Mouse (Mus musculus) kidney, postnatal 10 days (tissue): ENCODE results near the gene Gm20605.
"Not testable (repeated sequence)": the region's sequence is repeated elsewhere in the genome, so short reads cannot be mapped to it uniquely, and the experiment has no call there.

Experiments
- DNase-seq: peaks from one replicate; pipeline ENCODE4 v3.0.0; 2021; ENCODE audit warnings: mixed read lengths

Gene Gm20605

GRCm38 (mm10) chr5:137613550-137613949 is 15.4 kb upstream of the Gm20605 start, which contains the start of gene Pcolce:
Pcolce (minus strand) TSS chr5:137613784.
- peak; percentile 47 for DNase-seq

DNA sequence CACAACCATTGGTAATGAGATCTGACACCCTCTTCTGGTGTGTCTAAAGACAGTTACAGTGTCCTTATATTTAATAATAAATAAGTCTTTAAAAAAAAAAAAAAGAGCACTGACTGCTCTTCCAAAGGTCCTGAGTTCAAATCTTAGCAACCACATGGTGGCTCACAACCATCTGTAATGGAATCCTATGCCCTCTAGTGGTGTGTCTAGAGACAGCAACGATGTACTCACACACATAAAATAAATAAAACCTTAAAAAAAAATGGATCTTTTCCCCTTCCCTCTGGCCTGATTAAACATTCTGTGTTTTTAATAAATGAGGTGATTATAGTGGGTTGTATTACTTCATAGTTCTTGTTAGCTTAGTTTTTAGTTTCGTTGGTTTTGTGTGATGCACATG is 14.1 kb upstream of the Gm20605 start:
- not testable (repeated sequence) for DNase-seq

GRCm38 (mm10) chr5:137615347-137615746 is 13.6 kb upstream of the Gm20605 start:
- no peak for DNase-seq

DNA sequence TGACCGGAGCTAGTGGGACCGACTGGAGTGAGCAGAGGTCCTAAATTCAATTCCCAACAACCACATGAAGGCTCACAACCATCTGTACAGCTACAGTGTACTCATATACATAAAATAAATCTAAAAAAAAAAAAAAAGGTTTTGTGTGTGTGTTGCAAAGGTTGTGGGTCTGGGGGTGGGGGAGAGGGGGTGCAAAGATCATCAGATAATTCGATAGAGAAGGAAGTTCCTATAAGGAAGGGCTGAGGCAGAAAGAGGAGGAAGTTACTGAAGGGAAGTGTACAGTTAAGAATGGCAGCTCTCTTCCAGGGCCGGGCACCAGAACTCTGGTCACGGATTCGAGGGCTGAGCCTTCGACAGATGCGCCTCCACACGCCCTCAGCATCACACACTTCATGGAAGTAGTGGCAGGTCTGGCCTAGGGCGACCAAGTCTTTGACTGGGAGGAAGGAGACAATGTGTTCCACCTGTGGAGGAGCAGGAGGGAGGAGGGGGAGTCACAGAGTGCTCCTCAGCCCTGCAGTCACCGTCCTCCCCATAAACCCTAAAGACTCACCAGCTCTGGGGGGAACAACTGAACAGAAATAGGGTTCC is 4.9 kb upstream of the Gm20605 start:
- DNase-seq, result no peak

- peak; percentile 52 for DNase-seq
Measured at GRCm38 (mm10) chr5:137627991-137628390, 984 bp upstream of the Gm20605 start.

DNA sequence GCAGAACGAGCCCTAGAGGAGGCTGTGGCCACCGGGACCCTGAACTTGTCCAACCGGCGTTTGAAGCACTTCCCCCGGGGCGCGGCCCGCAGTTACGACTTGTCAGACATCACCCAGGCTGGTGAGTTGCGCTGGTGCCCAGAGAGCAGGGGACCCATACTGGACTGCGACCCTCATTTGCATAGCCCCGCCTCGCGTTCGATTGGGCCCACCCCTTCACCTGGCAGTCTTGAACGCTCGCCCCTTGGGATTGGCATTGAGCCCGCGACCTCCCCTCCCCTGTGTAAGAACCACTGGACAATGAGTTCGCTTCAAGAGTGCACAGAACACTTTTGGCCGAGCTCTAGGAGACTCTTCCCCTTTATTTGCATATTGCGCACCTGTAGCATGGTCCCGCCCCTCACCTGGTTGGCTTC is 339 bp downstream of the Gm20605 start:
- DNase-seq, result peak; percentile 88

DNA sequence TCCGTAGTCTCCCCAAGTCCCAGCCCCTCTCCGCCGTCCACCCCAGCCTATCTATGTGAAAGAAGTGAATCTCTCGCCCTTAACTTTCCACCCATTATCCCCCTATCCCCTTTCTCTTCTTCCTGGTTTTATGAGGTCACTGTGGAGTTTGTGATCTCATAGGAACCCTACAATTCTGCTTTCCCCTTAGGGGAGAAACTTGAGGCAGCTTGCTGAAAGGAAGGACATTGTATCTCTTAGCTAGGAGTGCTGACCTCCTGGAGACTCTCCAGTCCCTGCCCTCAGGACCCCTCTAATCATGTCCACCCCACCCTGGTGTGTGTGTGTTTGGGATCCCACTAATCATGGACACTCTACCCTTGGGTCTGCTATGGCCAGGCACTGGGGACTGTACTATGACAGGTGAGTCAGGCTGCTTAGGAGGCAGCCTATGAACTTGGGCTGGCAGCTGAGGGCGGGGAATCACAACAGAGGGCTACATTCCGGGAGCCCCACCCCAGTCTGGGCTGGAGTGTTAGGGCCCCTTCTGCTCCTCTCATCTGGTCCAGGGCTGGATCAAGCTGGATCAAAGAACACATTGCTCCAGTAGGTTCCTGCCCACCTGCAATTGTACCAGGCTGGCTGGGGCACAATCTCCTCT is 1.1 kb downstream of the Gm20605 start:
- peak; percentile 78 for DNase-seq

DNA sequence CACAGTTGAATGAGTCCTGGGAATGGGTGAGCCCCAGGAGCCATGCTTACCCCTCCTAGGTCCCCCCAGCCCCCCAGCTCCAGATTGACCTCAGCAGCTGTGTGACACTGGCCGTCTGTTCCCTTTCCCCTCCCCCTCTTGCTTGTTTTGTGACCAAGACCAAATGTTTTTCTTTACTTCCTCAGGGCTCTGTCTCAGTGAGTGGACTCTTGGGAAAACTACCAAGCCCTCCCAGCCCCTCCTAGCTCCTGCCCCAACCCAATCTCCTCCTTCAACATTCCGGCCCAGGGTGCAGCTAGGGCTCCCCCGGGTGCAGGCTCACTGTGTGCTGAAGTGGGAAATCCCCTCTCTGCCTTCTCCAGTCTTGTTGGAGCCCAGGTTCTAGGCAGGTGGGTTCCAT is 1.6 kb downstream of the Gm20605 start:
- DNase-seq, result peak; percentile 77

DNA sequence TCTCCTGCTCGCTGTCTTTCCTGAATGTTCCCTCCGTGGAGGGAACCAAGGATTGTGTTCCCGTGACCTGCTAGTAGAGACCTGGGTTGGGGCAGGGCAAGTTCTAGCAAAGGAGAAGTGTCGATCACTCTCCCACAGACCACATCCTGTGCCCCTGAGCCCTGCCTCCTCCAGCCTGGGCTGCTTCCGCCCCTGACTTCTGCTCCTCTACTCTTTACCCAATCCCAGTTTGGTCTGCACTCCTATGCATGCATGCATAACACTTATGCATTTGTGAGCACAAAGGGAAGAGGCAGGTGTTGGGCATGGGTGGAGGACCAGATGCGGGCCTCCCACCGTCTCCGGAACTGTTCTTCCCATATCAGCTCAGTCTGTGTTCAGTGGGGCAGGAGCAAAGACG is 2.2 kb downstream of the Gm20605 start:
- DNase-seq, result peak; percentile 67

- no peak for DNase-seq
Measured at GRCm38 (mm10) chr5:137631591-137631990, 2.6 kb downstream of the Gm20605 start.

- no peak for DNase-seq
Measured at GRCm38 (mm10) chr5:137633397-137634084, 4.6 kb downstream of the Gm20605 start.

- DNase-seq, result no peak
Measured at GRCm38 (mm10) chr5:137639472-137639871, 10.5 kb downstream of the Gm20605 start.

DNA sequence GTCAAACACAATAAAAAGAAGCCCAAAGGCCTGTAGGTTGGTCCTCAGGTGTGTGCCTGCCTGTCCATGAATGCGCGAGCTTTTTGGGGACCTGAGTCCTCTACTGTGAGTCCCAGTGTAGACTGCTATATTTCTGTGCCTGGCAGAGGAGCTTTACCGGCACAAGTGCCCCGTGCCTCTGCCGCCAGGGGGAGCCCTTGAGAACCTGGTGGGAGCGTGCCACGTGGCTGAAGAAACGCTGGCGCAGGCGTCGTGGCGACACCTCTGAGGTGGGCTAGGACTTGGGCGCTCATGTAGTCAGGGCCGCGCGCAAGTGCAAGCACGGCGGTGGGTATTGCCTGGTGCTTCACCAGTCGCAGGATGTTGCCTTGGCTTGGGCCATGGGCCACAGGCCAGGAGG is 12.1 kb downstream of the Gm20605 start, which contains the start of gene Sap25:
Gene Sap25, plus strand, starts transcription at position 281 of the 400 bp plus-strand sequence.
- DNase-seq, result peak; percentile 57

DNA sequence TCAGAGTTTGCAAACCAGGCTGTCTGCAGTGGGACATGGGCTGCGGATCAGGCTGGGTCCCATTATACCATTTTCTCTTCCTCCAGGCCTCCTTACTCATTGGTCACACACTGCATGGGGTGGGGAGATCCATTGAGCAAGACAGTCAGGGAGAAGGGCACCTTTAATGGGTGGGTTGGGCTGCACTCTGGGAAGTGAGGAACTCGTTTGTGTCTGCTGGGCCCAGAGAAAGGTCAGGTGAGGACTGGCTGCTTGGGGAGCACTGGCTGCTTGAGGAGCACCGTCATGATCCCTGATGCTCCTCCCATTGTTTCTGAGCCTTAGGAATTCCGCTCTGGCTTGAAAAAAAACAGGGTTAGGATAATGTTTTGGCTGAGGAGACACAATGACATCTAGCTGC is 13.9 kb downstream of the Gm20605 start:
- no peak for DNase-seq

- no peak for DNase-seq
Measured at GRCm38 (mm10) chr5:137644484-137644883, 15.5 kb downstream of the Gm20605 start.

DNA sequence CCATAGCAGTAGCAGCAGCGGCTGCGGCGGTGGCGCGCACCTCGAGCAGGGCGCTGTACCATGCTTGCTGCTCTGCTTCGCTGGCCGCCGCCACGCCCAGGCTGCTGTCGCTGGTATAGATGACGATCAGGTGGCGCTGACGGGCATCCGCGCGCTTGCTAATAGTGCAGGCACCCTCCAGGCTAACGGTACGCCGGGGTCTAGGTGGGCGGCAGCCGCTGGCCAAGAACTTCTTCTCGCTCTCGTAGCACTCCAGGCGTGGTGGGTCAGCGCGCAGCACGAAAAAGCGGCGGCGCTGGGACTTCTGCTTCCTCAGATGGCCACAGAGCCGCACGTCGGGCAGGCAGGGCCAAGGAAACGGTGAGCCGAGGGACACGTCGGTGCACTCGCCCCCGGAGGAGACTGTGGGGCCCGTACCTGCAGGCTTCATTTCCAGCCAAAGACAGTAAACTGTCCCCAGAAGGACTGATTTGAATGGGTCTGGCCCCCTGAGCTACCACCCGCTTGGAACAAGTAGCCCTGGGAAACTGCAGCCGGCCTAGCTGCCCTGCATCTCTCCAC is 16.2 kb downstream of the Gm20605 start:
- peak; percentile 56 for DNase-seq

DNA sequence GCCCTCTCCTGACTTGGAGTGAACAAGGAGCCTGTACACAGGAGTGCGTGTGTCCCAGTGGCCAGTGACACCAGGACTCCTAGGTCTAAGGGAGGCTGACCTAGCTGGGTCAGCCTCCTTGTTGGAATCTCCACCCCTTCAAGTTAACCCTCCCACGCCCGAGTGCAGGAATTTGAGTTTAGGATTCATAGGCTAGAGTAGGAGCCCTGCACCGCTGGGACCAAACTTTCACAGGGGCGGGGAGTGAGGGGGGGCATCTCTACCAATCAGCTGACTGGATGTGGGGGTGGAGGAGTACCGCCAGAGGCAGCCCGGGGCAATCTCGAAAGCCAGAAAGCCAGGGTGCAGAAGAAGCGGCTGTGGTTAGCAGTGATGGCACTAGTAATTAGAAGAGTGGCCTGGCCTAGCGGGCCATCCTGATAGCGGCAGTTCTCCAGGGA is 16.7 kb downstream of the Gm20605 start, which contains the start of gene Irs3:
Gene Irs3, minus strand, starts transcription at position 63 of the 440 bp plus-strand sequence.
- peak; percentile 56 for DNase-seq

GRCm38 (mm10) chr5:137647827-137648601 is 19.0 kb downstream of the Gm20605 start:
- no peak for DNase-seq

DNA sequence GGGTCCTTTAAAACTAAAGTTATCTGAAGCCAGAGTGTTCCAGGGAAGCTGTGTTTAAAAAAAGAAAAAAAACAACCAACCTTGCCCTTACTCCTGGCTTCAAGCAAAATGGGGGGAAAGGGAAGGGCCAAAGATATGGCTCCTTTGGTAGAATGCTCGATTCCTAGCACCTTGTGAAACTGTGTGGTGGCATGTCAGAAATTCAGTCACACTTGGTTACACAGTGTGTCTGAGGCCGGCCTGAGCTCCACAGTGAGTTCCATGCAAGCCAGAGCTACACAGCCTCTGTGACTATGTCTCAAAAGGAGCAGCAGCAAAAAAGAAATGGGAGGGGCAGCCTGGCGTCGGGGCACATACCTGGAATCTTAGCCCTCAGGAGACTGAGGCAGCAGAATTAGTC is 20.3 kb downstream of the Gm20605 start:
- no peak for DNase-seq

DNA sequence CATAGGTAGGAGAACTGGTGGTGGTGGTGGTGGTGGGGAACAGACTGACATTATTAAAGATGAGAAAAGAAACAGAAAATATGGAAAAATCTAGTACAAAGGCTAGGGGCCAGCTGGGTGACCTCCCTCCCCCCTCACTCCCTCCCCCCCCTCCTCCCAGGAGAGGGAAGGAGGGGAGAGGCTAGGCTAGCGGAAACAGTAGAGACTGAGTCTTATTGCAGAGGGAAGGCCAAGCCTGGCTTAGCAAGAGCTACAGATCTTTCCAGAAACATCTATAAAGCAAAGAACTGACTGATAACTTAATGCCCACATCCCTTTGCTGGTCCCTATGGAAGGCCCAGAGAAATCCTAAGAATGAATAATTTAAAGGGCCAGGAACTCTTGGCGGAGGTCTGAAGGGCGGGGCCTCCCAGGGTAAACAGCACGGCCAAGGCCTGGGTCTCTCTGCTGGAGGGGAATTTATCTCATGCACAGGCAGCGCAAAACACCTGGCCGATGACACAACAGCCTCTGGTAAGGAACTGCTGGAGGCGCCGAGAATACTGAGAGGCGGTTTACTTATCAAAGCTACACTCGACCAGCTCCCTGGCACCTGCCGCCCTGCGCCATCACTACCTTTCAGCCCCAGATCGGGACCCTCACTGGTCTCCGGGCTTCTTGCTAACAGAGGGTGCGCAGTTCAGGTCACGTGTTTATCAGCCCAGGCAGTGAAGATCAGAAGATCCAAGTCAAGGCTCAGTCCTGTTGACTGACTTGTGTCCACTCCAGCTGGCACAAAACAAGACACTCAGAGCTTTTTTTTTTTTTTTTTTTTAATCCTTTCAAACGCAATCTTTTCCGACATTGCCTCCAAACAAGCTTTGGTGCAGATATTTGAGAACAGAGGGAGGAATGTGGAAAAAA is 20.9 kb downstream of the Gm20605 start:
- no peak for DNase-seq

DNA sequence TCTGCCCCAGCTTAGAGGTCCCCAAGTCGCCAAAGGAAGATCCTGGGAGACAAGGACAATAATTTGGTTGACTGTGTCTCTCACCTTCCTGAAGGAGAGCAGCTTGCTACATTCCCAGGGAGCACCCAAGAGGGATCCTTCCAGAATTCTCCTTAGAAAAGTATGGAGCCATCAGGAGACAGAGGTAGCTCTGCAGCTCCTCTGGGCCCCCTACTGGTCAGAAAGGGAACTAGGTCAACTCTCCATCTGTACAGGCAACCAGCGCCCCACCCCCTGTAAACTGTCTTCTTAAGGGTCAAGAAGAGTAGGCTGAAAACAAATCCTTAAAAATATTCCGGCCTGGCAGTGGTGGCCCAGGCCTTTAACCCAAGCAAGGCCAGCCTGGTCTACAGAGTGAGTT is 23.5 kb downstream of the Gm20605 start:
- DNase-seq, result peak; percentile 88

DNA sequence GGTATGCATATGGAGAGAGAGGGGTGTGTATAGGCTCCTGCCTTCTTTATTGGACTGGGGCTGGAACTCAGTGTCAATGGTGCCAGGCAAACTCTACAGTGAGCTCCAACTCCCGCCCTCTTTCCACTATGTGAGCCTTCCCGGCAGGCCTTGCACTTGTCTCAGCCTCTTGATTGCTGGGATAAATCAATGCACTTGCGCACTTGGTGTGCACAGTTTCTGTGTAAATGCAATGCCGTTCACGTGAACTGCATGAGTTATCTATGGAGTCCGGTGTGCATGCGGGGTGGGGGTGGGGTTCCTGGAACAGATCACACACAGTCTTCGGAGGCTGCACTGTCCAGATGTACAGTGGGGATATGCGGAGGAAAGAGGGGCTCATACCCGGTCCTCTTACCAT is 24.4 kb downstream of the Gm20605 start:
- no peak for DNase-seq
